Mouse (Mus musculus): ENCODE results near the gene Ctu2. TPM values are rescaled to one million over a fixed set of nuclear protein-coding genes. Genes with fewer than 3 reads are reported as not detected.

The Ctu2 gene
- total RNA-seq, 2 experiments from 2014 or later, result 7.6 to 8.6 TPM

- intact Hi-C loops (cut with DNase I; ENCODE audit: low total_unique reads), result no loop called here
These were observed 32.5 kb upstream of the Ctu2 start, which contains the start of gene Mvd for GRCm38 (mm10) chr8:122443262-122444006. Mvd (minus strand) TSS chr8:122443422.

GRCm38 (mm10) chr8:122444058-122444748 is 31.7 kb upstream of the Ctu2 start:
- peak; percentile 85 for DNase-seq
- intact Hi-C loops (cut with DNase I; ENCODE audit: low total_unique reads), result no loop called here

More at GRCm38 (mm10) chr8:122443262-122444006, 32.5 kb upstream of the Ctu2 start, which contains the start of gene Mvd:
- DNase-seq, result peak; percentile 99

GRCm38 (mm10) chr8:122445203-122445602 is 30.7 kb upstream of the Ctu2 start:
- intact Hi-C loops (cut with DNase I; ENCODE audit: low total_unique reads), result no loop called here
- DNase-seq, result no peak

GRCm38 (mm10) chr8:122451161-122451703 is 24.7 kb upstream of the Ctu2 start:
- intact Hi-C loops (cut with DNase I; ENCODE audit: low total_unique reads), result no loop called here
- DNase-seq, result peak; percentile 23

- intact Hi-C loops (cut with DNase I; ENCODE audit: low total_unique reads), result no loop called here
- DNase-seq, result peak; percentile 18
These were observed 23.8 kb upstream of the Ctu2 start for GRCm38 (mm10) chr8:122452154-122452553.

GRCm38 (mm10) chr8:122454409-122454808 is 21.5 kb upstream of the Ctu2 start:
- DNase-seq, result no peak
- intact Hi-C loops (cut with DNase I; ENCODE audit: low total_unique reads), result no loop called here

GRCm38 (mm10) chr8:122457171-122457570 is 18.8 kb upstream of the Ctu2 start:
- intact Hi-C loops (cut with DNase I; ENCODE audit: low total_unique reads), result no loop called here
- DNase-seq, result no peak

GRCm38 (mm10) chr8:122459218-122459900 is 16.6 kb upstream of the Ctu2 start:
- DNase-seq, result no peak
- intact Hi-C loops (cut with DNase I; ENCODE audit: low total_unique reads), result no loop called here

GRCm38 (mm10) chr8:122459990-122460389 is 16.0 kb upstream of the Ctu2 start:
- intact Hi-C loops (cut with DNase I; ENCODE audit: low total_unique reads), result no loop called here

GRCm38 (mm10) chr8:122460524-122461472 is 15.1 kb upstream of the Ctu2 start, which contains the start of gene Snai3:
Snai3 (minus strand) TSS chr8:122460733.
- intact Hi-C loops (cut with DNase I; ENCODE audit: low total_unique reads), result no loop called here
- DNase-seq, result peak; percentile 67

More at GRCm38 (mm10) chr8:122459990-122460389, 16.0 kb upstream of the Ctu2 start:
- DNase-seq, result no peak

- DNase-seq, result no peak
- intact Hi-C loops (cut with DNase I; ENCODE audit: low total_unique reads), result no loop called here
These were observed 14.3 kb upstream of the Ctu2 start for GRCm38 (mm10) chr8:122461473-122462148.

- intact Hi-C loops (cut with DNase I; ENCODE audit: low total_unique reads), result no loop called here
- no peak for DNase-seq
These were observed 13.4 kb upstream of the Ctu2 start for GRCm38 (mm10) chr8:122462510-122462909.

- DNase-seq, result no peak
- intact Hi-C loops (cut with DNase I; ENCODE audit: low total_unique reads), result no loop called here
These were observed 12.0 kb upstream of the Ctu2 start for GRCm38 (mm10) chr8:122463651-122464640.

GRCm38 (mm10) chr8:122464985-122465384 is 11.0 kb upstream of the Ctu2 start:
- intact Hi-C loops (cut with DNase I; ENCODE audit: low total_unique reads), result no loop called here
- DNase-seq, result no peak

- DNase-seq, result no peak
- intact Hi-C loops (cut with DNase I; ENCODE audit: low total_unique reads), result no loop called here
These were observed 8.1 kb upstream of the Ctu2 start for GRCm38 (mm10) chr8:122467816-122468215.

- no peak for DNase-seq
- intact Hi-C loops (cut with DNase I; ENCODE audit: low total_unique reads), result no loop called here
These were observed 6.5 kb upstream of the Ctu2 start for GRCm38 (mm10) chr8:122469407-122469806.

- no peak for DNase-seq
- intact Hi-C loops (cut with DNase I; ENCODE audit: low total_unique reads), result no loop called here
These were observed 6.0 kb upstream of the Ctu2 start for GRCm38 (mm10) chr8:122469965-122470364.
